Mouse (Mus musculus): ENCODE results near the gene Chst10. TPM values are rescaled to one million over a fixed set of nuclear protein-coding genes. Genes with fewer than 3 reads are reported as not detected.
A peak's percentile ranks its signal among the peaks of the same experiment; 100 is the strongest.

The Chst10 gene
- 10 to 100 TPM; 56.6 to 62.5 (median 60.8) TPM for total RNA-seq (2022)

DNA sequence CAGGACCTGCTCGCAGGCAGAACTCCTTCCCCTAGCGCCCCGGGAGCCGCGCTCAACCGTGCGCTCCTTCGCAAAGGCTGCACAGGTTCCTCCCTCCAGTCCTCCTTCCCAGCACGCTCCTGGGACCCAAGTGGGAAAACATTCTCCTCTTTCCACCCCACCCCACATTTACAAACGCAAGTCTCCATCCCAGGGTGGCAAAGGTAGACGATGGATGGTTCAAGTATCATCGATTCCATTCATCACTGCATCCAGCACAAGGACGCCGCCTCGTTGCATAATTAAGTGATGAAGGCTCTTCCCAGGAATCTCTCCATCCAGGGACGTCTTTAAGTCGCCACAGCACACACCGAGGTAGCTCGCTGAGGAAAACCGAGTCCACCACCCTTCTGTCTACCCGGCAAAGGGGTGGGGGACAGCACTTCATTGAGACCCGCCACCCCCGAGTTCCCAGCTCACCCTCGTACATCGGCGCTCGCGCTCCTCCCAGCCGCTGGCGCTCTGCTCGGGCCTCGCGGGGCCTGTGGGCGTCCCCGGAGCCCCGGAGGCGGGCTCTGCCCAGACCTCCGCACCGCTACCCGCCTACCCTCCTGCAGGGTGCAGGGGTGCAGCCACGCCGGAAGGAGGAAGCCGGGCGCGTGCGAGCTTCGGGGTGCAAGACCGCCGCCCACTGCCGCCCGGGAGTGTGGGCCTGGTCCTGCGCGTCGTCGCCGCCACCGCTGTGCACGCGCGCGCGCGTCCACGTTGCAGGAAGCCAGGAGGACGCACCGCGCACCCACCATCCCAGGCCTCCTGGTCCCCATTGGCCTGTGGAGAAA is at the start of gene Chst10:
TSS of gene Chst10 (minus strand) at position 731 of the 818 bp plus-strand sequence.
- peak; percentile 73 to 81 for DNase-seq (ENCODE audit: low spot score in 2 of 2)

DNA sequence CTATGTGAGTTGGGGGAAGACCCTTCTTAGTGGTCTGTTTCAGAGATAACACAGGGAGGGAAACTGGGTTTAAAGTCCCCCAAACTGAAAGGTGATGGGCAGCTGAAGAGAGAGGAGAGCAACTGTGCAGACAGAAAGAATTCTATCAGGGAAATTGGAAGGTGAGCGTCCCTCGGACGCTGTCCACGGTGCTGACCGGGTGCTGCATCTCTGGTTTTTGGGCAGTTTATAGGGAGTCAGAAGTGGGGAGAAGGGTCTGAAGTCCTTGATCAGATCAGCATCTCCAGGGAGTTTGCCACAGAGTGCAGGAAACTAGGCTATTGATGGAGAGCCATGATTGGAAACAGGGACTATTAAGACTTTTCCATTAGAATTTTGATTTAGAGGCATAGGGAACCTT is 41.6 kb upstream of the Chst10 start:
- DNase-seq (ENCODE audit: low spot score in 2 of 2): no peak

DNA sequence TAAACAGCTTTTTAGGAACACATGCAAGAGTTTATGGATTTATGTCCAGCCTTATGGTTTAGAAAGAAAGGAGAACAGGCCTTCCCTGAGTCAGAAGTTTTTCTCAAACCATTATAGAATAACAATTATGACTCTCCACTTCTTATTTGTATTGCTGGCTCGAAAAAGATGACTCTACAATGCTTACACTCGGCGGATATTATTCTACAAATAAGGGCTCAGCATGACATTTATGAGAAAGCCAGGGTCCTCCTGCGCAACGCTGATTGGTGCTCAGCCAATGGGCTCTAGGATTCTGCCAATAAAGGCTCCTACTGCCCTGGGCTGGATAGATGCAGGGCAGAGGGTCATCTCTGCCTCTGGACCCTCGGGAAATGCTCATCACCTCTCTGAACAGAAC is 40.9 kb upstream of the Chst10 start, which contains the start of gene Nms:
TSS of gene Nms (plus strand) at position 301 of the 400 bp plus-strand sequence.
- DNase-seq (ENCODE audit: low spot score in 2 of 2): no peak

DNA sequence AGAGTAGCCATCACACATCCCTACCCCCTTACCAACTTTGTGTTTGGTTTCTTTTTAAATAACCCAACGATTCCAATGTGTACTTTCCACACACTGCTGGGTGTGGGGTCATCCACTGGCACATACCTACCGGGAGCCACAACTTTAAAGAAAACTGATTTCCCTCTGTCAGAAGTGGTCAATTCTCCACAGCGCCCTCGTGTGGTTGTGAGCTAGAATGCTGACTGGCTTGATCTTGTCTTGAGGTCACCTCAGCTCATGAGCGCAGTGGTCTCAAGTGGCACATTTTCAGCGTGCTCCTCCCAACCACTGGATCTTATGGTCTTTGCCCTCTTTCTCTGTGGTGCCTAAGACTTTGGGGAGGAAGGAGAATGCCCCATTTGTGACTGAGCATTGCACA is 38.8 kb upstream of the Chst10 start:
- peak in 1 of 2 experiments; percentile 7 for DNase-seq (ENCODE audit: low spot score in 2 of 2)

DNA sequence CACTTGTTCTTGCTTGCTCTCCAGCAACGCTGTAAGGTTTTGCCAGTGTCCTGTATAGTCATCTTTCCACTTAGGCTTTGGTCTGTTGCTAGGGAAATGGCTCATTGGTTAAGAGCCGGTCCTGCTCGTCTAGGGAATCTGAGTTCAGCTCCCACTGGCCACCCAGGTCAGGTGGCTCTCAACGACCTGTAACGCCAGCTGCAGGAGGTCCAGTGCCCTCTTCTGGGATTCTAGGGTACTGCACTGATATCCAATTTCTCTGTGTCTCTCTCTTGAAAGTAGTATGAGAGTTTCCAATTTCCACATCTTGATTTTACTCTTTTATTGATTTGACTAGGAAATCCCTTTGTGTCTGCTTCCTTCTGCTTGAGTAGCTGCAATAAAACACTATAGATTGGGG is 36.7 kb upstream of the Chst10 start:
- DNase-seq (ENCODE audit: low spot score in 2 of 2): no peak

DNA sequence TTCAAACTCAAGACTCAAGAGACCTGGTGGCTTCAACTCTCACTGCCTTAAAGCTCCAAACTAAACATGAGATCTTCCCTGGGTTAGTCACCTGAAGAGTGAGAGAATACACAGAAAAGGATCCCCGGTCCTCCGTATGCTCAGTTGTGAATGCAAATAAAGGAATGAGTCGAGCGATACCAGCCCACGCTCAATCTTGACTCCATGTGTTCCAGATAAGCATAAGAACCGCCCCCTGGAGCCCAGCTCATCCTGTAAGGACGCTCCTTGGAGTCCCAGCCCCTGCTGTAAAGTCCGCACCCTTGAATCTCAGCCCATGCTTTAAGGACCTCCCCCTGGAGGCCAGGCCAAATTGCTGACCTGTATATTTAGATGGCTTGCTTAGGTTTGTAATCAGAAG is 32.8 kb upstream of the Chst10 start:
- peak in 1 of 2 experiments; percentile 66 for DNase-seq (ENCODE audit: low spot score in 2 of 2)

DNA sequence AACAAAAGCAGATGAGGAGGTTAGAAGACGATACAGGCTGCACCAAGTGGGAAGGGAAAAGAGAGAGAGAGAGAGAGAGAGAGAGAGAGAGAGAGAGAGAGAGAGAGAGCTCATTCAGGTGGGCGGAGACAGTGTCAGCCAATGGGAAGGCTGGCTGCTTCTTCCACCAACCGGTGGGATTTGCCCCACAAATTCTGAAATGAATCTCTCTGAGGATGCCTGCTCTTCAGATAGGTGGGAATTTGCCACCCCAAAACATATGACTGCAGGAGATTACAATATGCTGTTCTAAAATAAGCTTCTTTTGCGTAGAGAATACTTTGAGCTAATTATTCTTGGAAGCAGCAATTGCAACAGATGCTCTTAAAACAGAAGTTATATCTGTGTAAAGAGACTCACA is 31.5 kb upstream of the Chst10 start:
- peak in 1 of 2 experiments; percentile 28 for DNase-seq (ENCODE audit: low spot score in 2 of 2)

DNA sequence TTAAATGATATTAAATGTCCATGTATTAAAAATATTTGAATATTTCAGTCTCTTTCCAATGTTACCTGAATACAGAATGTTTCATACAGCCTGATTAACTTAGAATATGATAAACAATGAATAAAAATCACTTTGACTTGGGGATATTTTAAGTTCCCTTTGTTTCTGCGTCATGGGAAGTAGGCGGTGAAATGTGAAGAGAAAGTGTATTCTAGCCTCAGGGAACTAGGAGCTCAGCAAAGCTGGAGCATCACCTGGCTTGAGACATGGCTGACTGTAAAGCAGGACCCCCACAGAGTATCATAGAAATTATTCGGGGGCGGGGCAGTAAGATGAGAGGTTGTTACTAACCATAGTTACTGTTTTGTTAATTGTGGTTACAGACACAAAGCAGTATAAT is 31.0 kb upstream of the Chst10 start:
- no peak for DNase-seq (ENCODE audit: low spot score in 2 of 2)

DNA sequence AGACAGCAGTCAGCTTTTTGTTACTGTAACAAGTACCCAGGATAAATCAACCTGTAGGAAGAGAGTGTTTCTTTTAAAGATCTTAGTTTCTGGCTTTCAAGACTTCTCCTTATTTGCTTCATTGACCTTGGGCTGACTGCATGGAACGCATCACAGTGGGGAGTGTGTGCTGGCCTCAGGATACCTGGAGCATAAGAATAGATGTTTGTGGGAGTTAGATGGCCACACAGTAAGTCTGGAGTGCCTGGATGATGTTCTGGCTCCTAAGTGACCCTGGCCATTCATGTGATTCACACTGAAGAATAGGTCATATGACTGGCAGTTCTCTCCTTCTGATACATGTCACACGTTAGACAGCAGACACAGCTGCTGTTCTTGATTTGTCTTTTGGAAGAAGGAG is 6.0 kb upstream of the Chst10 start:
- no peak for DNase-seq (ENCODE audit: low spot score in 2 of 2)

DNA sequence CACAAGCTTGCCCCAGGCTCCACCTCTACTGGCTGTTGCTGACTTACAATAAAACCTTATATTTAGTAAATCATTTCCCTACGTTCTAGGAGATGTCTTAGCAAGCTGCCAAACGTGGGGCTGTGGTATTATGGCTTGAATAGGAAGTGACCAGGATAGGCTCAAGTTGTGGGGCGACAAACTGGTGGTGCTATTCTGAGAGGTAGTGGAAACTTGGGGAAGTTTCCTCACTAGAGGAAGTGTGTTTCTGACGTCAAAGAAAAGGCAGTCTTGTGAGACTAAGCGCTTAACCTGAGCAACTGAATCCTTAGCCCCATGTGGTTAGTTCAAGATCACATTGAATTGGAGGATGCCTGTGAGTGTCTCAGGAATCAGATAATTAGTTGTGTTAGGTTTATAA is 4.6 kb upstream of the Chst10 start:
- no peak for DNase-seq (ENCODE audit: low spot score in 2 of 2)

DNA sequence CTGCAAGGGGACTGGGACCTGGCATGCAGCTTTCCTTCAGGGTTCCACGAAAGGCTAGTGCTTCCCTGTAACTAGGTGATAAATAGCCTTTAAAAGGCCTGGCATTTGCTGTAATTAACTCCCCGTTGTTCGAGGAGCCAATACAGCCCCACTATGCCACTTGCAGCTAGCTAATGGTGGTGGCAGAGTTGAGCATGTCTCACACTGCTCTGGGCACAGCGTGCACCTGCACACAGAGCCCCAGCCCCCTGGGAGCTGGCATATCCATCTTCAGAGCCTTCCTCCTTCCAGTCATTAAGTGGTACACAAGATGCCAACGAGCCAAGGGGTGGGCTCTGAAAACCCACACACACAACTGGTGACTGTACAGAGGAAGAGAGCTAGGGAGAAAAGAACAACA is 4.9 kb downstream of the Chst10 start:
- DNase-seq (ENCODE audit: low spot score in 2 of 2): no peak

DNA sequence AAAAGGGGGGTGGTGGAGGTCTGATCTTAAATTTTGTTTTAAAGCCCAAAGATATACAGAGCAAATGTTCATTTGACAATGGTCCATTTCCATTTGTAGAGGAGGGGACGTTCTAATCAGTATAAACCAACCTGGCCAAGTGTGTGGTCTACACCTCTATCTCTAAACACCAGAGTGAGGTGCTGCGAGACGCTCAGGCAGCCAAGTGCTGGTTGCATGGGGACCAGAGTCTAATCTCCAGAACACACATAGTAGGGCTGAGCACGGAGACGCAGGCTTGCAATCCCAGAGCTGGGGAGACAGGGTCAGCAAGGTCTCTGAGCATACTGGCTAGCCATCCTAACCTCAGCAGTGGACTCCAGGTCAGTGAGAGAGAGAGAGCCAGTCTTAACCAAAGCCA is 6.5 kb downstream of the Chst10 start:
- DNase-seq (ENCODE audit: low spot score in 2 of 2): no peak

DNA sequence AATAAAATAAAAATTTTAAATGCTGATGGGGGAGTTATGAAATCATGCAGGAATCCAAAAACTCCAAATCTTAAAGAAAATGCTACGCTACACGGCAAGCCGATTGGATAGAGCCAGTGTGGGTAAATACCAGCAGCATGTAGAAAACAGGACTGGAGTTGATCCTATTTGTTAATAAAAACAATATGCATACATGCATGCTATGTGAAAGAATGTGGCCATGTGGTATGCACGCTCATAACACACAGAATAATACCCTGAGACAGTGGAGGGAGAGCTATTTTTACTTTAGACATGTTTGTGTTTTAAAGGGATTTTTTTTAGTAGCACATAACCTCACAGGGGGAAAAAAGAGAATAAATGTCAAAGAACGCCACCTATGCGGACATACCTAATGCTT is 9.2 kb downstream of the Chst10 start:
- no peak for DNase-seq (ENCODE audit: low spot score in 2 of 2)

DNA sequence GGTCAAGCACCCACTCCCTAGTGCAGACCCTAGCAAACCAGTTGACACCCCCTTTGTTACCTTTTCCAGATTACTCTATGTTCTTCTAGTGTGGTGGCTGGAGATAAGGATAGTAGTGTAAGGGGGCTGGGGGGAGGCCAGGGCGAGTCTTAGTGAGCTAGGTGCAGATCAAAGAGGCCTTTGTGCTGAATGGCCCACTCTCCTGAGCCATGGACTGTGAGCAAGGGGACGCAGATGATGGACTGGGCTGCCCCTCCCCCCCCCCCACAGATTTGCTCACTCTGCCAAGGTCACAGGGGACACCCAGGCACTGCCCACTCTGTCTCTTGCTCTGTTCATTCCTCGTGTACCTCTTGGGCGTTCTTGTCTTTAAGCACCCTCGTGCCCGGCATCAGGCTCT is 10.9 kb downstream of the Chst10 start:
- no peak for DNase-seq (ENCODE audit: low spot score in 2 of 2)

DNA sequence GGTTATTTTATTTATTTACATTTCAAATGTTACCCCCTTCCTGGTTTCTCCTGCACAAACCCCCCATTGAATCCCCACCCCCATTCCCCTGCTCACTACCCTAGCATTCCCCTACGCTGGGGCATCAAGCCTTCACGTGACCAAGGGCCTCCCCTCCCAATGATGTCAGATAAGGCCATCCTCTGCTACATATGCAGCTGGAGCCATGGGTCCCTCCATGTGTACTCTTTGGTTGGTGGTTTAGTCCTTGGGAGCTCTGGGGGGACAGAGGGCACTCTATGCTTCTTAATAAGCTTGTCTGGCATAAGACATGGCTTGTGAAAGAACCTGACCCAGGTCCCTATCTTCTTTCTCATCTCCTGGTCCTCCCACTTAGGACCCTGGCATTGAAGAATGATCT is 11.4 kb downstream of the Chst10 start:
- DNase-seq (ENCODE audit: low spot score in 2 of 2): no peak

DNA sequence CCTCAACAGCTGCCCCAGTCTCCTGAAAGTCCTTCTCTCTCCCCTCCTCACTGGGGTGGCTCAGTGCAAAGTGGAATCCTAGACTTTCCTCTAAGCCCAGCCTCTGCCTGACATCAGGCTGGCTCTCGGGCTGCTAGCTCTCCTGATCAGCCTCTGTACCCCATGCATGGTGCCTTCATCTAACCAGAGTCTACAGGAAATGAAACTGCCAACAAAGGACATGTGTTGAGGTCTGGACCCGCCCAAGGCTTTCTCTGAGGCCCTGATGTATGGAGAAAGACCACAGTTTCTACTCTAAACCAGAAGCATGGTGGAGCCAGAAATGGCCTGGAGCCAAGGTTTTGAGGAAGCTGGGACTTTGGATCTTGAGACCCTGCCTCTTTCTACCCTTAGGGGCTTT is 12.0 kb downstream of the Chst10 start:
- no peak for DNase-seq (ENCODE audit: low spot score in 2 of 2)

DNA sequence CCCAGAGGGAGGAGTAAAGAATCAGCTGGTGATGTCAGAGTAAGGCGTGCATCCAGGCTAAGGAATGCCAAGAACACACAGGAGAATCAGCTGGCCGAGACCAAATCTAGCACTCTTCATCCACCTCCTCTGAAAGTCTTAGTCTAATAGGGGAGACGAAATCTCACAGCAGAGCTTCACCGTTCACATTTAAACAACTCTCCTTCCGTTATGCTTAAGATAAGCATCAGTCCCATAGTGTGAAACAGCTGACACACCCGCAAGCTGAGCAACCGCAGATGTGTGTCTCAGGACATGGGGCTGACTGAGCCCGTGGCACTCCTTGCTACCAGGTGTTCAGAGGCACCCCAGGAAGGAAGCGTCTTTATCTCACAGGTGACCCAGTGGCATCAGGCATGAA is 14.2 kb downstream of the Chst10 start:
- DNase-seq (ENCODE audit: low spot score in 2 of 2): no peak

DNA sequence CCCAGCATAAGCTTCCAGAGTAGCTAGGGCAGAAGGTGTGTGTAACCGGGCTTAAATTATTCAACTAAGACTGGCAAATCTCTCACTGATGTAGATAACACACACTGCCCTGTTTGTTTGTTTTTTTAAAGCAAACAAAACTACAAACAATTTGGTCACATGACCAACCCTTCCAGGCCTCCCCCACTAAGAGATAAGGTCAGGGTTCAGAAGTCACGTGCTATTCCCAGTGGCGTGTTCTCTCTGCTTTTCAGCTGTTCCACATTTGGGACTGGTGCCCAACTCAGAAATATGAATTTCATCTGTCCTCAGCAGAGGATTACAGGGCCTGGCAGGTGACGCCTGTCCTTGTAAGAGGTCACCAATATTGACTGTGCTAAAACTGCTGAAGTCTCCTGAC is 15.2 kb downstream of the Chst10 start:
- DNase-seq (ENCODE audit: low spot score in 2 of 2): no peak

DNA sequence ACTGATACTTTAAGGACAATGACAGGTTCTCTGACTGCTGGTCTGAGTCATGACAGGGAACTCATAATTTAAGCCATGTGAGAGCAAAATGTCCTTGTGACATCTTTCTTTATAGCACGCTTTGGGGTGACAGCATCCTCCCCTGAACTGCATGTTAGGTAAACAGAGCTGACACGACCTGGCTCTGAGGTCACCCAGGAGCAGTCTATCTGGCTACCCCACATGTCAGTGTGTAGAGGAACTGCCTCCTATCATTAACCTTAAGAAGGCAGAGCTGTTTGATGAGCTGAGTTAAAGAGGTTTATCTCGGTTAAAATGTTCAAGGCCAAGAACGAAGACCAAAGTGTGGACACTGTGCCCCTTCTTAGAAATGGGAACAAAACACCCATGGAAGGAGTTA is 16.6 kb downstream of the Chst10 start:
- no peak for DNase-seq (ENCODE audit: low spot score in 2 of 2)

DNA sequence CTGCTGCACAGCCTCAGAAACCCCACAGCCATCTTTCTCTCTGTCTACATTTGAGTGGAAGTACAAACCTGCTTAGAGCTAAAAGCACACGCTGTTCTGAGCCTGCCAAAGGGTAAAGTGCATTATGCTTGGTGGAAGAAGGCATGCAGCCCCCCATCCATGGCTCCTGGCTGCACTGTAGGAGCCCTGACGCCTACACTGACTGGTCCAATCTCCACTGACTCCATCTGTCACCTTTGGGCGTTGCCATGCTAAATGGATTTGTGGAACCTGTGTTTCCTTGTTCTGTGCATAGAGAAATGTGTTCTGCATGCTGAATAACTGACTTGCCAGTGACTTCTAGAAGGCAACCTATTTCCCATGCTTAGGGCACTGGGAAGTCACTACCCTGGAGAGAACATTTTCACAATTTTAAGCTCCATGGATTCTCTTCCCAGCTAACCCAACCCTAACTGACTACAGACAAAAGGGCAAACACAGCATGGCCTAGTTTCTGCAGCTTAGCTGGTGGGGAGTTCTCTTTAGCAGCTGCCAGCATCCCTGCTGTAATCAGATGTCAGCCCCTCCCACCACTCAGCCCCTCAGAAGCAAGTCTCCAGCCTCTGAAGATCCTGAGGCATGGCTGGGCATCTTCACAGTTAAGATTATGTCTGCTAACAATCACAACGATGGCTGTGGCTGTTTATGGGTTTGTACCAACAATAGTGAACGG is 21.1 kb downstream of the Chst10 start:
- DNase-seq (ENCODE audit: low spot score in 2 of 2): no peak

DNA sequence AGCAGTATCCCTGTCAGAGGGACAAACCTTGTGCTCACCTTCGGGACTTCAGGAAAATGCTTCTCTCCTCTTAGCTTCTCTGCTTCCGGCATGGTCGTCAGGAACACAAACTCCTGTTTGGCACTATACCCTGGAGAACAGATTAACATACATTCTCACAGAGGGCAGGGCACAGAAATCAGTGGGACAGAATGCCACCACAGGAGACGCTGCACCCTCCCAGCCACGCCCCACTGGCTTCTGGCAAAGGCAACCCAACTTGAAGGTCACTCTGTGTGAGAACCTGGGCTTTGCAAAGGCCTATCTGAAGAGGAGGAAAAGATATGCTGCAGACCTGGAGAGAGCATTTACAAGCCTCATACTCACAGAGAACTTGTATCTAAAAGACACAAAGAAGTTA is 24.1 kb downstream of the Chst10 start:
- no peak for DNase-seq (ENCODE audit: low spot score in 2 of 2)

DNA sequence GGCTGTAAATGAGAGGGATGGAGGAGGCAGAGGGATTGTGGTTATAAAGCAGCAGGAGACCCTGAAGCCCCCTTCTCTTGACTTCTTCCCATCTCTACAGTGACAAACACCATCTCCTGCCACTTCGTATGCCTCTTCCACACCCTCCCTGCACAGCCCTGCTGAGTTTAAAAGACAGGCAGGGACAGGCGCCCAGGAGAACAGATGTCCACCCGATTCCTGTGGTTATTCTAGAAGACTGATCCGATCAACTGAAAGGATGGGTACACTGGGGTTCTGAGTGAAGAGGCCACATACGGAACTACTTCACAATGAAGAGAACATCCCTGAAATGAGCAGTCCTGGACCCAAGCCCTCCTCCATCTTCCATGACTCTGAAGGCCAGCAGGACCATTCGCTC is 26.1 kb downstream of the Chst10 start:
- DNase-seq (ENCODE audit: low spot score in 2 of 2): no peak

Data from left cerebral cortex, adult 8-10 months (tissue).